Mouse (Mus musculus) MEL (cell line): Measurements from ENCODE around the gene Polr3h. TPM values are rescaled to one million over a fixed set of nuclear protein-coding genes. Genes with fewer than 3 reads are reported as not detected.

ENCODE experiments used
- DNase-seq: peaks from one replicate; pipeline ENCODE4 v3.0.0; 2011; ENCODE audit warnings: low read depth, low spot score
- H3K27ac ChIP-seq: 2 replicates; pipeline ENCODE4 v1.5.1; 2012; ENCODE audit warnings: low read depth, mild to moderate bottlenecking, control low read depth, low read length, moderate library complexity; ENCODE audit not compliant: control insufficient read depth
- H3K27me3 ChIP-seq, 2 experiments: fragments of 150-350 bp in 1 of 2; sonication (generic) in 1 of 2; 2 replicates each; pipeline ENCODE4 v1.6.1; 2012; ENCODE audit warnings: low read length in 2 of 2, mild to moderate bottlenecking in 2 of 2, improper control_type of control experiment in 1 of 2, moderate library complexity in 1 of 2; ENCODE audit not compliant: insufficient read depth in 2 of 2, control insufficient read depth in 1 of 2
- H3K36me3 ChIP-seq, 2 experiments: 2 replicates each; pipeline ENCODE4 v1.6.1; 2012 to 2014; ENCODE audit warnings: low read length in 2 of 2, improper control_type of control experiment in 1 of 2, inconsistent platforms in 1 of 2, mild to moderate bottlenecking in 1 of 2; ENCODE audit not compliant: insufficient read depth in 2 of 2, control insufficient read depth in 1 of 2
- H3K4me1 ChIP-seq, 2 experiments: fragments of 150-350 bp in 1 of 2; sonication (generic) in 1 of 2; 2 replicates each; pipeline ENCODE4 v1.6.1; 2012; ENCODE audit warnings: low read length in 2 of 2, improper control_type of control experiment in 1 of 2, mild to moderate bottlenecking in 1 of 2; ENCODE audit not compliant: insufficient read depth in 2 of 2, control insufficient read depth in 1 of 2
- H3K4me3 ChIP-seq, 2 experiments: fragments of 150-350 bp in 1 of 2; sonication (generic) in 1 of 2; 2 replicates each; pipeline ENCODE4 v1.5.1; 2012; ENCODE audit warnings: low read depth in 2 of 2, low read length in 2 of 2, mild to moderate bottlenecking in 2 of 2, moderate library complexity in 2 of 2, control low read depth in 1 of 2, improper control_type of control experiment in 1 of 2; ENCODE audit not compliant: control insufficient read depth in 1 of 2, insufficient read depth in 1 of 2
- H3K79me2 ChIP-seq: 2 replicates; pipeline ENCODE4 v1.6.1; 2012; ENCODE audit warnings: mild to moderate bottlenecking, low read length, moderate library complexity; ENCODE audit not compliant: control insufficient read depth, poor library complexity, insufficient read depth
- H3K9ac ChIP-seq: 2 replicates; pipeline ENCODE4 v1.6.1; 2012; ENCODE audit warnings: low read depth, mild to moderate bottlenecking, control low read depth, low read length, moderate library complexity; ENCODE audit not compliant: control insufficient read depth, poor library complexity, severe bottlenecking
- H3K9me3 ChIP-seq: fragments of 150-350 bp; sonication (generic); replicated peaks from 2 replicates; pipeline ENCODE4 v1.6.1; 2012; ENCODE audit warnings: mild to moderate bottlenecking, low read length, improper control_type of control experiment, moderate library complexity; ENCODE audit not compliant: insufficient read depth
- BHLHE40 ChIP-seq: IDR thresholded peaks from 2 replicates; pipeline ENCODE4 v1.6.1; 2012; ENCODE audit warnings: low read depth, mild to moderate bottlenecking, inconsistent platforms, low read length, improper control_type of control experiment, borderline replicate concordance
- CHD1 ChIP-seq: IDR thresholded peaks from 2 replicates; pipeline ENCODE4 v1.6.1; 2012; ENCODE audit warnings: low read depth, mild to moderate bottlenecking, inconsistent platforms, low read length, improper control_type of control experiment
- CHD2 ChIP-seq: IDR thresholded peaks from 2 replicates; pipeline ENCODE4 v1.6.1; 2011; ENCODE audit warnings: low read length, improper control_type of control experiment
- CTCF ChIP-seq, 3 experiments: IDR thresholded peaks in 2 of 3; conservative IDR thresholded peaks in 1 of 3; 2 replicates each; pipeline ENCODE4 v1.5.1; 2011 to 2012; ENCODE audit warnings: low read length in 3 of 3, low read depth in 2 of 3, mild to moderate bottlenecking in 2 of 3, improper control_type of control experiment in 1 of 3, inconsistent platforms in 1 of 3, mixed read lengths in 1 of 3, moderate library complexity in 1 of 3; ENCODE audit not compliant: control insufficient read depth in 1 of 3, insufficient read depth in 1 of 3, poor library complexity in 1 of 3, severe bottlenecking in 1 of 3
- E2F4 ChIP-seq: IDR thresholded peaks from 2 replicates; pipeline ENCODE4 v1.6.1; 2011; ENCODE audit warnings: low read depth, low read length, improper control_type of control experiment, borderline replicate concordance
- ELF1 ChIP-seq: IDR thresholded peaks from 2 replicates; pipeline ENCODE4 v1.6.1; 2014; ENCODE audit warnings: low read depth, mild to moderate bottlenecking, inconsistent platforms, low read length, improper control_type of control experiment, moderate library complexity
- EP300 ChIP-seq, 2 experiments: IDR thresholded peaks; 2 replicates each; pipeline ENCODE4 v1.6.1; 2011; ENCODE audit warnings: improper control_type of control experiment in 2 of 2, low read length in 2 of 2, low read depth in 1 of 2, mild to moderate bottlenecking in 1 of 2
- ETS1 ChIP-seq: IDR thresholded peaks from 2 replicates; pipeline ENCODE4 v1.6.1; 2012; ENCODE audit warnings: low read depth, mild to moderate bottlenecking, inconsistent platforms, low read length, improper control_type of control experiment, moderate library complexity
- GABPA ChIP-seq: IDR thresholded peaks from 2 replicates; pipeline ENCODE4 v1.6.1; 2012; ENCODE audit warnings: low read depth, mild to moderate bottlenecking, inconsistent platforms, low read length, improper control_type of control experiment, moderate library complexity
- GATA1 ChIP-seq: IDR thresholded peaks from 2 replicates; pipeline ENCODE4 v1.6.1; 2011; ENCODE audit warnings: low read depth, low read length, improper control_type of control experiment
- HCFC1 ChIP-seq: IDR thresholded peaks from 2 replicates; pipeline ENCODE4 v1.6.1; 2012; ENCODE audit warnings: low read depth, mild to moderate bottlenecking, inconsistent platforms, low read length, improper control_type of control experiment, moderate library complexity
- JUND ChIP-seq: IDR thresholded peaks from 2 replicates; pipeline ENCODE4 v1.6.1; 2011; ENCODE audit warnings: low read depth, mild to moderate bottlenecking, improper control_type of control experiment, low read length
- KAT2A ChIP-seq: conservative IDR thresholded peaks from 2 replicates; pipeline ENCODE4 v1.6.1; 2012; ENCODE audit warnings: low read depth, low read length, improper control_type of control experiment, inconsistent platforms
- MAFK ChIP-seq: IDR thresholded peaks from 2 replicates; pipeline ENCODE4 v1.6.1; 2011; ENCODE audit warnings: low read depth, mild to moderate bottlenecking, low read length, improper control_type of control experiment, borderline replicate concordance
- MAX ChIP-seq: IDR thresholded peaks from 2 replicates; pipeline ENCODE4 v1.6.1; 2011; ENCODE audit warnings: low read length, improper control_type of control experiment
- MAZ ChIP-seq: IDR thresholded peaks from 2 replicates; pipeline ENCODE4 v1.6.1; 2012; ENCODE audit warnings: low read depth, mild to moderate bottlenecking, inconsistent platforms, low read length, improper control_type of control experiment
- MEF2A ChIP-seq: IDR thresholded peaks from 2 replicates; pipeline ENCODE4 v1.6.1; 2014; ENCODE audit warnings: low read depth, mild to moderate bottlenecking, inconsistent platforms, low read length, improper control_type of control experiment; ENCODE audit not compliant: poor library complexity, insufficient replicate concordance, severe bottlenecking; ENCODE audit errors: extremely low read depth
- MXI1 ChIP-seq: IDR thresholded peaks from 2 replicates; pipeline ENCODE4 v1.6.1; 2011; ENCODE audit warnings: mild to moderate bottlenecking, low read depth, low read length, improper control_type of control experiment
- MYB ChIP-seq: IDR thresholded peaks from 2 replicates; pipeline ENCODE4 v1.6.1; 2011; ENCODE audit warnings: mild to moderate bottlenecking, low read depth, low read length, improper control_type of control experiment
- MYC ChIP-seq: IDR thresholded peaks from 2 replicates; pipeline ENCODE4 v1.6.1; 2011; ENCODE audit warnings: low read depth, mild to moderate bottlenecking, low read length, improper control_type of control experiment, moderate library complexity
- NELFE ChIP-seq: IDR thresholded peaks from 2 replicates; pipeline ENCODE4 v1.6.1; 2011; ENCODE audit warnings: low read depth, low read length, improper control_type of control experiment
- NRF1 ChIP-seq: IDR thresholded peaks from 2 replicates; pipeline ENCODE4 v1.6.1; 2014; ENCODE audit warnings: low read depth, mild to moderate bottlenecking, inconsistent platforms, low read length, improper control_type of control experiment, moderate library complexity; ENCODE audit not compliant: poor library complexity, insufficient read depth, severe bottlenecking
- POLR2A ChIP-seq, 2 experiments: IDR thresholded peaks; 2 replicates each; pipeline ENCODE4 v1.6.1; 2011 to 2012; ENCODE audit warnings: low read length in 2 of 2, mild to moderate bottlenecking in 2 of 2, control low read depth in 1 of 2, improper control_type of control experiment in 1 of 2, low read depth in 1 of 2, moderate library complexity in 1 of 2; ENCODE audit not compliant: control insufficient read depth in 1 of 2, insufficient read depth in 1 of 2, poor library complexity in 1 of 2
- POLR2AphosphoS2 ChIP-seq: IDR thresholded peaks from 2 replicates; pipeline ENCODE4 v1.6.1; 2011; ENCODE audit warnings: low read length, improper control_type of control experiment
- RAD21 ChIP-seq: IDR thresholded peaks from 2 replicates; pipeline ENCODE4 v1.6.1; 2011; ENCODE audit warnings: mild to moderate bottlenecking, low read depth, low read length, improper control_type of control experiment
- RCOR1 ChIP-seq: IDR thresholded peaks from 2 replicates; pipeline ENCODE4 v1.6.1; 2012; ENCODE audit warnings: low read depth, mild to moderate bottlenecking, inconsistent platforms, low read length, improper control_type of control experiment
- SIN3A ChIP-seq: IDR thresholded peaks from 2 replicates; pipeline ENCODE4 v1.6.1; 2012; ENCODE audit warnings: low read length, improper control_type of control experiment, inconsistent platforms
- SMC3 ChIP-seq: IDR thresholded peaks from 2 replicates; pipeline ENCODE4 v1.6.1; 2011; ENCODE audit warnings: low read depth, low read length, improper control_type of control experiment
- TAL1 ChIP-seq: IDR thresholded peaks from 2 replicates; pipeline ENCODE4 v1.6.1; 2012; ENCODE audit warnings: mild to moderate bottlenecking, inconsistent platforms, low read length, moderate library complexity, mixed read lengths
- TBP ChIP-seq: IDR thresholded peaks from 2 replicates; pipeline ENCODE4 v1.8.0; 2011; ENCODE audit warnings: low read depth, low read length, improper control_type of control experiment
- TCF12 ChIP-seq: IDR thresholded peaks from 2 replicates; pipeline ENCODE4 v1.6.1; 2014; ENCODE audit warnings: low read depth, mild to moderate bottlenecking, inconsistent platforms, low read length, improper control_type of control experiment, moderate library complexity
- UBTF ChIP-seq: IDR thresholded peaks from 2 replicates; pipeline ENCODE4 v1.6.1; 2012; ENCODE audit warnings: low read depth, mild to moderate bottlenecking, inconsistent platforms, low read length, improper control_type of control experiment, moderate library complexity, borderline replicate concordance; ENCODE audit not compliant: insufficient read depth
- USF1 ChIP-seq: IDR thresholded peaks from 2 replicates; pipeline ENCODE4 v1.6.1; 2014; ENCODE audit warnings: low read depth, mild to moderate bottlenecking, inconsistent platforms, low read length, improper control_type of control experiment, moderate library complexity
- USF2 ChIP-seq, 2 experiments: IDR thresholded peaks; 2 replicates each; pipeline ENCODE4 v1.6.1; 2011 to 2012; ENCODE audit warnings: improper control_type of control experiment in 2 of 2, low read length in 2 of 2, borderline replicate concordance in 1 of 2, inconsistent platforms in 1 of 2, low read depth in 1 of 2, mild to moderate bottlenecking in 1 of 2; ENCODE audit not compliant: insufficient read depth in 1 of 2
- ZC3H11A ChIP-seq: IDR thresholded peaks from 2 replicates; pipeline ENCODE4 v1.6.1; 2012; ENCODE audit warnings: low read depth, mild to moderate bottlenecking, inconsistent platforms, low read length, improper control_type of control experiment
- ZKSCAN1 ChIP-seq: IDR thresholded peaks from 2 replicates; pipeline ENCODE4 v1.6.1; 2012; ENCODE audit warnings: low read depth, mild to moderate bottlenecking, inconsistent platforms, low read length, improper control_type of control experiment, moderate library complexity
- ZMIZ1 ChIP-seq: IDR thresholded peaks from 2 replicates; pipeline ENCODE4 v1.6.1; 2012; ENCODE audit warnings: low read depth, mild to moderate bottlenecking, inconsistent platforms, low read length, improper control_type of control experiment, moderate library complexity
- ZNF384 ChIP-seq: IDR thresholded peaks from 2 replicates; pipeline ENCODE4 v1.6.1; 2012; ENCODE audit warnings: low read depth, mild to moderate bottlenecking, inconsistent platforms, low read length, improper control_type of control experiment
- polyA plus RNA-seq, 2 experiments: library from polyadenylated mRNA; stranded (reverse) in 1 of 2; unstranded in 1 of 2; fragments of >175 nt in 1 of 2; fragments of >200 nt in 1 of 2; gene quantifications; 2 replicates each; pipeline versions ENCODE4 v1.2.1 to v1.2.4; 2012; ENCODE audit warnings: low replicate concordance in 2 of 2, low read depth in 1 of 2; ENCODE audit not compliant: insufficient read length in 2 of 2, insufficient read depth in 1 of 2, missing spikeins in 1 of 2
- total RNA-seq: library from RNA; depleted of rRNA; stranded (reverse); fragments of 300-350 nt; gene quantifications from 2 replicates; pipeline ENCODE4 v1.2.3, GENCODE M21; 2012

Gene Polr3h
- total and polyA plus RNA-seq, 3 experiments: 109 to 304 TPM; not detected in 1

- H3K4me1 ChIP-seq: no peaks in the 10 kb centered on the region
- DNase-seq: peak; percentile 72
- H3K27ac ChIP-seq: no peak overlapping the region
- peaks cover 0 to 6% of the 10 kb centered on the region in 2 experiments; a peak in 2 of 4 replicates for H3K36me3 ChIP-seq
- H3K9me3 ChIP-seq: no peaks in the 10 kb centered on the region
- no peak overlapping the region for H3K4me3 ChIP-seq
- H3K9ac ChIP-seq: no peak overlapping the region
- H3K27me3 ChIP-seq: no peaks in the 10 kb centered on the region
- peaks cover 16% of the 10 kb centered on the region for H3K79me2 ChIP-seq
- TF ChIP-seq MXI1 (peak; percentile 52; the same call in 1 of the 2 replicates), CHD1 (no peak), JUND (no peak), TAL1 (no peak), USF2 (IDR thresholded peaks at IDR 0.05; ENCODE audit: borderline replicate concordance in 1 of 2, insufficient read depth in 1 of 2, low read depth in 1 of 2, low read length in 2 of 2) (no peak), EP300 (IDR thresholded peaks at IDR 0.05; ENCODE audit: low read depth in 1 of 2, low read length in 2 of 2) (no peak), NELFE (no peak), ETS1 (no peak), TCF12 (no peak), SIN3A (peak; percentile 60), USF1 (no peak), RAD21 (peak; percentile 17), NRF1 (no peak), GATA1 (no peak), E2F4 (no peak), MYB (no peak), CHD2 (no peak), MAFK (no peak), MYC (0 out of 2 replicates have a peak, but pooled peaks have one; percentile 39), ZC3H11A (no peak), POLR2AphosphoS2 (no peak), MAZ (no peak), MEF2A (no peak), MAX (no peak), ZMIZ1 (no peak), ELF1 (no peak), SMC3 (peak; percentile 45), KAT2A (no peak), ZNF384 (peak; percentile 58; the same call in 1 of the 2 replicates), TBP (no peak), GABPA (no peak), RCOR1 (no peak), BHLHE40 (no peak), HCFC1 (no peak; the same call in 1 of the 2 replicates), POLR2A (IDR thresholded peaks at IDR 0.05; ENCODE audit: control insufficient read depth in 1 of 2, insufficient read depth in 1 of 2, low read depth in 1 of 2, low read length in 2 of 2, poor library complexity in 1 of 2) (no peak), CTCF (IDR thresholded peaks at IDR 0.05 in 2 of 3, conservative IDR thresholded peaks at IDR 0.05 in 1 of 3; ENCODE audit: control insufficient read depth in 1 of 3, insufficient read depth in 1 of 3, low read depth in 2 of 3, low read length in 3 of 3, poor library complexity in 1 of 3, severe bottlenecking in 1 of 3) (peak; percentile 71 to 77 (median 76)), UBTF (no peak), ZKSCAN1 (no peak)
These were observed 77.7 kb downstream of the Polr3h start for GRCm38 (mm10) chr15:81848301-81848700.
